Mouse (Mus musculus): Measurements from ENCODE around the gene Sox9.

GRCm38 (mm10) chr11:112835468-112836092, 53.6 kb downstream of the Sox9 start:
- TF ChIP-seq CTCF (IDR thresholded peaks at IDR 0.05; ENCODE audit: low read depth, low read length) (no peak), POLR2A (IDR thresholded peaks at IDR 0.05; ENCODE audit: extremely low read depth, insufficient read depth, low read length) (no peak)

All from liver, adult 2 months (tissue).